ENCODE assay signal across 11 mouse cellular contexts in the genomic region with DNA sequence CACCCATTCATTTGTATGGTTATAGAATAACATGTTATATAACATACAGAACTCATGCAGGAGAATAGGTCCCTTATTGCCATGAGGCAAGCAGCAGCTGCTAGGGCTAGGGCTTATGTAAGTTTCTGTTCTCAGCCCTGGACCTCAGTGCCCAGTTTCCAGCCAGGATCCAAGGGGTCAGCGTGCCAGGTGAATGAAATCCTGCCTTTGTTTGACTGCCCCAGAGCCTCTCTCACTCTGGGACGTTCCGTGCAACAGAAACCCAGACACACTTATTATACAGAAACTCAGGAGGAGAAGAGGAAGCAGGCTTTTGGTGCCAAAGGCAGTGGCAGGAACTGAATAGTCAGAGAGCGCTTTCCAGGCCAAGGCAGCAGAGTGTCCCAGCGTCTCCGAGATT.
A peak's percentile ranks its signal among the peaks of the same experiment; 100 is the strongest.
DNase-seq lines count a peak whose midpoint lies in the region; ATAC-seq and TF ChIP-seq lines count a peak whose summit lies in the region.
"Had no signal": no experiment of that assay in that cellular context is flagged by ENCODE, and none has a peak within 500 bp of the region (broad histone marks: within the 10 kb centered on the region; RNA-seq: fewer than 3 reads in every experiment).

No protein-coding gene starts in this region.

- H3K4me3 ChIP-seq in heart, adult 2 months: no peak overlapping the region
- H3K4me3 ChIP-seq in brown adipose tissue, adult 24 weeks (ENCODE audit: insufficient read depth, low read depth, low read length): no peak overlapping the region
- no peak overlapping the region for H3K4me3 ChIP-seq in forebrain, embryonic 10.5 days
- H3K4me3 ChIP-seq: erythroblast, embryonic 14.5 days; lung, embryonic 15.5 days had no signal

- H3K27ac ChIP-seq in heart, adult 2 months: no peak overlapping the region
- H3K27ac ChIP-seq in brown adipose tissue, adult 24 weeks (replicated peaks; ENCODE audit: low read depth, low read length): peak overlapping the region; percentile 84
- no peak overlapping the region for H3K27ac ChIP-seq in forebrain, embryonic 10.5 days
- H3K27ac ChIP-seq: lung, embryonic 15.5 days had no signal

- no peaks in the 10 kb centered on the region for H3K79me2 ChIP-seq in heart, adult 2 months (replicated peaks; ENCODE audit: control insufficient read depth, insufficient read depth, low read length)

- no peaks in the 10 kb centered on the region for H3K9me3 ChIP-seq in forebrain, embryonic 10.5 days
- H3K9me3 ChIP-seq: lung, embryonic 15.5 days had no signal

- TF ChIP-seq EP300 in heart, adult 2 months (IDR thresholded peaks at IDR 0.05; ENCODE audit: insufficient read depth, low read depth, low read length): no peak

- 62% methylated on average over 6 of the region's 6 CpGs for WGBS in heart, adult 2 months
- WGBS in forebrain, embryonic 10.5 days: 82% methylated on average over 6 of the region's 6 CpGs

- peak; percentile 88 for DNase-seq in heart, adult 11 months
- DNase-seq in heart, adult 2 months: no peak
- peak; percentile 31 to 42 for DNase-seq in frontal cortex, postnatal 10 days (ENCODE audit: low spot score in 2 of 2)
- peak; percentile 38 to 44 for DNase-seq in layer of hippocampus, postnatal 36 days
- no peak for DNase-seq in ovary, postnatal 10 days (ENCODE audit: low spot score)
- no peak for DNase-seq in forebrain, embryonic 10.5 days (ENCODE audit: extremely low spot score, low spot score)
- DNase-seq: thymus, adult 2 months had no signal

- no peak for ATAC-seq in megakaryocyte, adult 5-6 weeks (ENCODE audit: poor library complexity, severe bottlenecking)

- no peaks in the 10 kb centered on the region for H3K4me1 ChIP-seq in heart, adult 2 months (ENCODE audit: control insufficient read depth, insufficient read depth, low read length)
- no peaks in the 10 kb centered on the region; the same call in 1 of the 2 replicates for H3K4me1 ChIP-seq in brown adipose tissue, adult 24 weeks (ENCODE audit: control insufficient read depth, insufficient read depth, insufficient read length, low read length)
- no peaks in the 10 kb centered on the region for H3K4me1 ChIP-seq in forebrain, embryonic 10.5 days
- H3K4me1 ChIP-seq: lung, embryonic 15.5 days had no signal

- TF ChIP-seq CTCF in heart, adult 2 months (IDR thresholded peaks at IDR 0.05): no peak

- intact Hi-C loops in heart, adult 2 months (cut with DNase I): no loop called here

- no peaks in the 10 kb centered on the region for H3K27me3 ChIP-seq in heart, adult 2 months (ENCODE audit: control insufficient read depth, insufficient read depth, low read length)
- H3K27me3 ChIP-seq in forebrain, embryonic 10.5 days (ENCODE audit: poor library complexity, severe bottlenecking): no peaks in the 10 kb centered on the region
- H3K27me3 ChIP-seq: lung, embryonic 15.5 days had no signal

- no peaks in the 10 kb centered on the region for H3K36me3 ChIP-seq in heart, adult 2 months (ENCODE audit: control insufficient read depth, insufficient read depth, low read length)
- no peaks in the 10 kb centered on the region for H3K36me3 ChIP-seq in forebrain, embryonic 10.5 days (replicated peaks)
- H3K36me3 ChIP-seq: lung, embryonic 15.5 days had no signal

- H3K9ac ChIP-seq in heart, adult 2 months (ENCODE audit: low read depth, low read length): no peak overlapping the region
- H3K9ac ChIP-seq: lung, embryonic 15.5 days had no signal

- no peak for TF ChIP-seq POLR2A in heart, adult 2 months (IDR thresholded peaks at IDR 0.05; ENCODE audit: insufficient read depth, low read depth, low read length)

Comparison
In these comparisons a context has a peak if more than half of its experiments do, and no peak if none do; other contexts are left out.
1. DNase-seq: peak in heart, adult 11 months (single experiment), frontal cortex, postnatal 10 days (2 of 2) and layer of hippocampus, postnatal 36 days (2 of 2); none in heart, adult 2 months (0 of 2), ovary, postnatal 10 days (single experiment) and forebrain, embryonic 10.5 days (single experiment).